Mouse (Mus musculus): ENCODE results near the gene Ugt2b34.
"Not testable (repeated sequence)": the region's sequence is repeated elsewhere in the genome, so short reads cannot be mapped to it uniquely, and the experiment has no call there.

The Ugt2b34 gene

DNA sequence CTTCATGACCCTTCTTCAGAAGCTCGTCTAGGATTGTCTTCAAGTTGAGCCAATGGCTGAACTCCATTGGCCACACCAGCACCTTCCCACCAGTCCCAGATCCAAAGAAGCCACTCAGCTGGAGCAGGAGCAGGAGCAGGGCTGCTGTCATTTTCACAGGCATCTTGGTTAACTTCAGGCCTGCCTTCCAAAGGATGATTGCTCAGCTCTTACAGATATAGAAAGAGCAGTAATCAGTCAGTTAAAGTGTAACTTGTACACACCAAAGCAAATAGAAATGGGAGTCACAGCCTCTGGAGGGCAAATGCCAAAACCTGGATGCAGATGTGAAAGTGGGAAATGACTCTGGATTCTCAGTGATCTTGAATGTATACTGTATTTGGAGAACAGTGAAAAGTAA lies at the start of gene Ugt2b34:
TSS of gene Ugt2b34 (minus strand) at position 180 of the 400 bp plus-strand sequence.
- no peak for DNase-seq

- no peak for DNase-seq
Observed at GRCm38 (mm10) chr5:86942111-86942510, 35.4 kb upstream of the Ugt2b34 start.

GRCm38 (mm10) chr5:86926426-86926825 lies 19.7 kb upstream of the Ugt2b34 start, which contains the start of gene Ugt2b1:
TSS of gene Ugt2b1 (minus strand) at chr5:86926530.
- no peak for DNase-seq

DNA sequence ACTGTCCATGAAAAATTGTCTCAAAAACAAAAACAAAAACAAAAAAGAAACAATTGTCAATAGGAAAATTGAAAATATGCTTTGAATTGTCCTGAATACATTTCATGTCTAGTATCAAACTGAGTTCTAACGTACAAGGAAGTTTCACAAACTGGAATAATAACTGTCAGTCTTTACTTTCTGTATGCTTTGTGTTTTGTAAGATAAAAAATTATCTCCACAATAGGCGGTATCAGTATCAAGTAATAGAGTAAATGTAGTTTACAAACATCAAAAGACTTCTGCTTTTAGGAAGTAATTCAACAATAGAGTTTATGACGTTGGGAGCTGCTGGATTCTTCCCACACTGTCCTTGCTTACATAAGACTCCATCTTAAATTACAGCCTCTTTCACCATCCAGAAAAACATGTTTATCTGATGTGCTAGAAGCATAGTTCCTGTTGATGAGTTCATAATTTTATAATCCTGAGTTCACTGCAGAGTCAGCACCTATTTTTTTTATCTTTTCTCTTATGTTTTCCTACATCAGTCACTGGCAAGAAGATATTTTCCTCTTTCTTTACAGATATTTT lies 14.0 kb upstream of the Ugt2b34 start:
- DNase-seq: no peak

DNA sequence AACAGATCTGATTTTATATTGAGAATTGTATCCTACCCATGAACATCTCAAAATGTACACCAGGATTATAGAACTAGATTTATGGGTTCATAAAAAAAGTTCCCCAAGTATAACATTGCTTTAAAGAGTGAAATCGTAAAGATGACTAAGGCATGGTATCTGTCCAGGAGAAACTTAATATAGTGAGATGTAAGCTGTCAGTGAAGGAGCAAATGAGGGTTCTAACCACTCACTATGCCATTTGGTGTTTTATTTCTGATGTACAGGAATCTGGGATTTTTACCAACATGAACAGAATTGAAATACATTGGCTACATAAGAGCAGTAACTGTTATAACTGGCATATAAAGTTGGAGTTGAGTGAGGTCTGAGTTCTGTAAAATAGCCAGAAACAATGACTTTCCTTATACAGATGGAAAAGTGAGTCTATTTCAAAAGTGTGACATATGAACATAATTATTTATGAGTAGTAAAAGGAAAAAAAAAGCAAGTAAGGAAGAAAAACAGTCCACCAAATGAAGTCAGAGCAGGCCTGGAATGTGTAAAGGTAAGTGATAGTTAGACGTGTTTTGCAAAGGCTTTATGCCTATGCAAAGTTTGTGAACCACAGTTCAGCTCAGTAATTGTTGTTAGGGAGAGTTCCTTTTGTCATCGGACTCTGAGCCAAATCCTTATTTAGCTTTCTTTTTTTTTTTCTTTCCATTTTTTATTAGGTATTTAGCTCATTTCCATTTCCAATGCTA lies 4.8 kb upstream of the Ugt2b34 start:
- DNase-seq: no peak

DNA sequence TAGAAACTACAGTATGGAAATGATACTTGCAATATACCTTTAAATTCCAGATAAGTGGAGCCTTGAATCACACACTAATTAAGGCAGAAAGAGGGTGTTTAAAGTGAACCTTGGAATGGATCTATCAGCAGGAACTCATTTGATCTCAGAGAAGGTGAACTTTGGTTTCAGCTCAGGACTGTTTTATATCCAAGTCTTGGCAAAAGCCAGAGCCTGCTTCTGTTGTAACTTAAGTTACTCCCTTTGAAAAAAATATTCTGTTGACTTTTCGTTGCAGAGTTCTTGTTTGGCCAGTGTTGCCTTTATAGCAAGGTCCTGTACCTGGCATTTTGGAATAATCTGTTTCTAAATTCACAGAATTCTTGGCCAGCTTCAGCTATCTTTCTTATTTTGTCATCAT lies 4.0 kb upstream of the Ugt2b34 start:
- DNase-seq: no peak

DNA sequence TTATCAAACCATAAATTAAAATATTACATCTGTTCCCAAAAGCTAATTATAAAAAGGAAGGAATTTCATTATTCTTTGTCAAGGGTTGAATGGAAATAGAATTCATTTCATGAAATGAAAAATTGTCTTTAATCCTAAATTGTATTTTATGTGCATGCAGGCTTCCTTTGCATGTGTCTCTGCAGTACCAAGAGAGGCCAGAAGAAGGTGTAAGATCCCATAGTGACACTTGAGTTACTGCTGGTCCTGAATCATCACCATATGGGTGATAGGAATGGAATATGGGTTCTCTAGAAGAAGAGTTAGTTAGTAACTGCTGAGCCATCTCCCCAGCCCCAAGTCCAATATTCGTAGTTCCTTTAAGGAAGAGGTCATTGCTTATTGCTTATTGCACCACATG lies 16.8 kb downstream of the Ugt2b34 start:
- DNase-seq: no peak

GRCm38 (mm10) chr5:86888420-86888819 lies 18.3 kb downstream of the Ugt2b34 start:
- DNase-seq: no peak

DNA sequence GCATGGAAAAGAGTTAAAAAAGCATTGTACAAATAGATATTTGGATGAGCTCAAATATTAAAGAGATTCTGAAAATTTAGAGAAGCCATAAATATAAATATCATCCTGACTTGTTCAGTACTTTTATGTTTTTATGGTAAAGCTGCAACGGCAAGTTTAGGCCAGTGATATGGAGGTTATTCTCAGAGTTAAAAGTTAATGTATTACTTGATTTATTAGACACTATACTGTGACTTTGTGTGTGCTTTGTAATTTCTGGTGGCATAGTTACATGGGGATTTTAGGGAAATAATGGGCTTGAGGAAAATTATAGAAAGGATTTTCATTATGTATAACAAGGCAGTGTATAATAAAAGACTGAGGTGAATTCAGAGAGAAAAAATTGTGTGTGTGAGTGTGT lies 19.7 kb downstream of the Ugt2b34 start:
- DNase-seq: no peak

DNA sequence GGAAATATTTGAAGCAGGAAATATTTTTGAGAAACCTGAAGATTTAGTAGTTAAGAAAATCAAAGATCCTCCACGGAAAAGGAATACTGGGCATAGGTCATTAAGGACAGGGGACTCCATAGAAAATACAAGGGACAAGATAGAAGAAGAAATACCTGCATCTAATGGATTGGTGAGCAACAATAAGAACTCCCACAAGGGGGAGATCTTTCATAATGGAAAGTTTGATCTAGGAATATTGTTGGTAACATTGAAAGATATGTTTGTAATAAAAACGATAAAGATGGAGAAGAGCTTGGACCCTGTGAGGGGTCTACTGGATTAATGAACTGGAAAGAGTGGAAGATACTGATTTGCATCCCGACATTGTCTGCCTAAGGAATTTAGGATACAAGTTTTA lies 20.1 kb downstream of the Ugt2b34 start:
- DNase-seq: no peak

- no peak for DNase-seq
Observed at GRCm38 (mm10) chr5:86871877-86872276, 34.9 kb downstream of the Ugt2b34 start.

GRCm38 (mm10) chr5:86858336-86858735 lies 48.4 kb downstream of the Ugt2b34 start:
- no peak for DNase-seq

GRCm38 (mm10) chr5:86857682-86858081 lies 49.1 kb downstream of the Ugt2b34 start:
- DNase-seq: no peak

DNA sequence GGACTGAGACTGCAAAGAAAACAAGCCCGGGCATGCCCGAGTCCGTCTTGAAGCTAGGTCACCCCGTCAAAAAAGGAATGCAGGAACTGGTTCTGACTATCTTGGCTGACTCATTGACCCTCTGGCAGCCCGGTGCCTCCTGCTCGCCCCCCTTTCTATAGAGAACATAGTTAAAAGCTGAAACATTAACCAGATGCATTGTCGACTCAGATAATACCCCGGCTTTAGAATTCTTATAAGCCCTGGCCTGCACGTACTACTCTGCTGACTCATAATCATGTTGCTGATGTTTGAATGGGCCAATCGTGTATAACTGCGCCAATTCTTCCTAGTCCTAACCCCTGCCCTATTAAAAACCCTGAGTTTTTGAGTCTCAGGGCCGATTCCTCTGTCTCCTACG lies 50.2 kb downstream of the Ugt2b34 start:
- DNase-seq: not testable (repeated sequence)

GRCm38 (mm10) chr5:86851658-86852057 lies 55.1 kb downstream of the Ugt2b34 start:
- DNase-seq: no peak

GRCm38 (mm10) chr5:86850104-86850503 lies 56.6 kb downstream of the Ugt2b34 start:
- no peak for DNase-seq

GRCm38 (mm10) chr5:86841261-86841660 lies 65.5 kb downstream of the Ugt2b34 start:
- DNase-seq: not testable (repeated sequence)

- no peak for DNase-seq
Observed at GRCm38 (mm10) chr5:86840207-86840606, 66.5 kb downstream of the Ugt2b34 start.

Data from right cerebral cortex, postnatal 14 days (tissue).